Mouse (Mus musculus) skeletal muscle tissue, postnatal 0 days (tissue): Measurements from ENCODE around the gene Ptgdr2. TPM values are rescaled to one million over a fixed set of nuclear protein-coding genes. Genes with fewer than 3 reads are reported as not detected.

Experiments used
- polyA plus RNA-seq: library from polyadenylated mRNA; unstranded; fragments of >200 nt; fragmentation: Nextera tagmentation; extraction: Ambion mirVana; gene quantifications from 2 replicates; pipeline ENCODE4 v1.2.1, GENCODE M21; 2015

The Ptgdr2 gene
- 0.09 and 0.11 TPM in 2 replicates for polyA plus RNA-seq

DNA sequence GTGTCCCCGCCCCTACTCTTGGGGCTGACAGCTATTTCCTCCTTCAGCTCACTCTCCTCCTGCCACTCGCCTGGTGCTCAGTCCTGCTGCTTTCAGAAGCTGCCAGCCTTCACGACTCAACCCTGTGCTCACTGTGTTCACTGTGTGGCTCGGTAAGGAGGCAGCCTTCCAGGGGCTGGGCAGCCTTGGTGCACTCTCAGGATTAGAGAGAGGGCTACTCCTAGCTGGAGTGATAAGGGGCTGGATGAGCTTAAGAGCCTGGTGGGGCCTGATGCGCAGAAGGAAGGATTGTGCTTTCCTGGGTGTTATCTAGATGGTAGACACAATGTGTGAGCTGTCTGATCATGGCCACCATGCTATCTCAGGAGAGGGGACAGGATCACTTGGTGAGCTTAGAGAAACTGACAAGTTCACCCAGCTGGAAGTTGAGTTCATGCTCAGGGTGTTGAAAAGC lies at the start of gene Ptgdr2:
Gene Ptgdr2, plus strand, starts transcription at position 51 of the 454 bp plus-strand sequence.

DNA sequence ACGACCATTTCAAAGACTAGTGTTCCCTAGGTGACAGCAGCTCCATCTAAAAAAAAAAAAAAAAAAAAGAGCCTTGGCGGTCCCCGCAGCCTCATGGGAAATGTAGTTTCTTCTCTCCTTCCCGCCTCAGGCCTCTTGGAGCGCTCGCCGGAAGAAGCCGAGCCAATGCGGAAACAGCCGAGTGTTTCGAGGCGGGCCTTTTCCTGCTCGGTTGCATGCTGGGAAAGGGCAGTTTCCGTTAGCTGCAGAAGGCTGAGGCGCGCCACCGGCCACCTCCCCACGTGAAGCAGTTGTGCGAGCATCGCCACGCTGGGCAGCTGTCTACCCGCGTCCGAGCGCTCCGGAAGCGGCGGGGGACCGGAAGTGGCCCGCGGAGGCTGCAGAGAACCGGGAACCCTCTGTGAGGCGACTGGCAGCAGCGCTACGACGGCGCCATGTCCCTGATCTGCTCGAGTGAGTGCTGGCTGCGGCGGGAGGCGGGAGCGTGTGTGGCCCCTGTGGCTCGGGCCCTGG lies 41.9 kb upstream of the Ptgdr2 start, which contains the start of gene Prpf19:
Gene Prpf19, plus strand, starts transcription at position 216 of the 513 bp plus-strand sequence.

DNA sequence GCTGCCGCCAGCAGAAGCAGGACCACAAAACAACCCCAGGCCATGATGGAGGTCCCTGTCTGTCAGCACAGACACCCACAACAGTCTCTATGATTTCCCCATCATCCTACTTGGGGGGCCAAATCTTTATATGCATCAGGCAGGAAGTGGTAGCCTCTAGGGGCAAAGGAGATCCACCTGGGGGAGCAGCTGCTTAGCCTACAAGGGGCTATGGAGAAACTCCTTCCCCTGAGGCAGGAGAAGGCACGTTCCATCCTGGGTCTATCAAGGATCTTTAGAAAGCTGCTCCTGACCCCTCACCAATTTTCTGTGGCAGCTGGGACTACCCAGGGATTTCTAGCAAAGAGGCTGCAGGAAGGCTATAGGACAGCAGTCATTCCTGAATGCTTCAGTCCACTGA lies 16.4 kb upstream of the Ptgdr2 start, which contains the start of gene Zp1:
Gene Zp1, minus strand, starts transcription at position 101 of the 400 bp plus-strand sequence.

DNA sequence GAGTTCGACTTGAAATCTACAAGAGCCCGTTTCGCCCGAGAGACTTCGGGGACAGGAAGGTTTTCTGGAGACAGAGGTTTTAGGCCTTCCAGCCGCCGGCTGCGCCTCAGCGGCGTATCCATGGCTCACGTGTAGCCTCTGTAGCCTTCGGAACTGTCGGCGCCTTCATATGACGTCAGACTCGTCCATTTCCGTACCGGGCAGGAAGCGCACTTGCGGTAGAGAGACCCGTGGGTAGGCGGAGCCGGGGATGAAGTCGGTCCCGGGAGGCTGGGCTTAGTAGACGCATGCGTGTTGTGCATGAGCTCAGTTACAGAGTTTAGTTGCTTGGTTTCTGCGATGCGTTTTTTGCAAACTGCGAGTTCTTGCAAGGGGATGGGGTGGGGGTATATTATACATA lies 12.2 kb downstream of the Ptgdr2 start, which contains the start of gene Ccdc86:
Gene Ccdc86, minus strand, starts transcription at position 155 of the 400 bp plus-strand sequence.

DNA sequence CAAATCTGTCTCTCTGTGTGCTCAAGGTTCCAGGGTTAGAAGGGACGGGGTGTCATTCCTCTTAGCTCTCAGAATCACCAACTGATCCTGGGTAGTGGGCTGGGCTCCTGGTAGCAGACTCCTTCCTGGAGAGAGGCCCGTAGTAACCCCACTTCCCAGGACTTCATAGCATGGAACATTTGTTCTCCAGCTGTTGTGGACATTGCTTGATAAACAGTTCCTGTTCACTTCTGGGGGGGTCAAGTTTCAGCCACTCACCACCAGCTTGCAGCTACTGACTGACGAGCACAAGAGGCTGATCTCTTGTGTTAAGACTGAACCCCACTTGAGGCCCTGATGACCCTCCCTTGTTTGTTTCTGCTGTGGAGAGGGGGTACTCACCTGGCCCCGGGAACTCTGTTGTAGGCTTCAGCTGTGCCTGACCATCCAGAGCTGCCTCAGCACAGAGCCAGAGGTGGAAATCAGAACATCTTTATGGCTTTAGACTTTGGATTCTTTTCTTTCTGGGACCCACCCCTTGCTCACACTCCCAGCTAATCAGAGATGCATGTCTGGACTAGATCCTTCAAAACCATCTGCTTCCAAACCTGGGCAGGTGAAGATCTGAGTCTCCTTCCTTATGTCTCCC lies 37.4 kb downstream of the Ptgdr2 start, which contains the start of gene Ms4a10:
Gene Ms4a10, minus strand, starts transcription at position 433 of the 628 bp plus-strand sequence.

Other genes with a start within 250 kb of the Ptgdr2 start
- gene Vps37c, start 248.4 kb upstream of the Ptgdr2 start, polyA plus RNA-seq, result 21.6 and 22.5 TPM in 2 replicates
- 0.19 TPM in 2 replicates for gene Cd5, start 198.2 kb upstream of the Ptgdr2 start, polyA plus RNA-seq
- 0.17 TPM in 1 of 2 replicates, not detected in the other for gene Cd6, start 107.1 kb upstream of the Ptgdr2 start, polyA plus RNA-seq
- 0.48 and 0.59 TPM in 2 replicates for gene Slc15a3, start 97.4 kb upstream of the Ptgdr2 start, polyA plus RNA-seq
- 23.7 and 25.7 TPM in 2 replicates for gene Tmem132a, start 67.2 kb upstream of the Ptgdr2 start, polyA plus RNA-seq
- 167 and 179 TPM in 2 replicates for gene Tmem109, start 55.2 kb upstream of the Ptgdr2 start, polyA plus RNA-seq
- 52.8 and 52.9 TPM in 2 replicates for gene Prpf19, start 41.9 kb upstream of the Ptgdr2 start, polyA plus RNA-seq
- gene Zp1, start 16.5 kb upstream of the Ptgdr2 start, polyA plus RNA-seq, result 1.6 and 1.8 TPM in 2 replicates
- gene Ccdc86, start 12.1 kb downstream of the Ptgdr2 start, polyA plus RNA-seq, result 31.4 and 33.0 TPM in 2 replicates
- 0.26 and 0.83 TPM in 2 replicates for gene Ms4a10, start 37.5 kb downstream of the Ptgdr2 start, polyA plus RNA-seq
- not detected in 2 replicates for gene Ms4a15, start 56.1 kb downstream of the Ptgdr2 start, polyA plus RNA-seq
- gene Ms4a18, start 80.9 kb downstream of the Ptgdr2 start, polyA plus RNA-seq, result not detected in 2 replicates
- 0.49 TPM in 1 of 2 replicates, not detected in the other for gene Ms4a8a, start 143.9 kb downstream of the Ptgdr2 start, polyA plus RNA-seq
- not detected in 2 replicates for gene 1700017D01Rik, start 193.7 kb downstream of the Ptgdr2 start, polyA plus RNA-seq
- not detected in 2 replicates for gene 1700025F22Rik, start 228.2 kb downstream of the Ptgdr2 start, polyA plus RNA-seq